Mouse (Mus musculus): ENCODE results near the gene Trpm4. TPM values are rescaled to one million over a fixed set of nuclear protein-coding genes. Genes with fewer than 3 reads are reported as not detected.

Gene Trpm4
- polyA plus RNA-seq, 1 experiment from 2014 or later, result 0.85 TPM

DNA sequence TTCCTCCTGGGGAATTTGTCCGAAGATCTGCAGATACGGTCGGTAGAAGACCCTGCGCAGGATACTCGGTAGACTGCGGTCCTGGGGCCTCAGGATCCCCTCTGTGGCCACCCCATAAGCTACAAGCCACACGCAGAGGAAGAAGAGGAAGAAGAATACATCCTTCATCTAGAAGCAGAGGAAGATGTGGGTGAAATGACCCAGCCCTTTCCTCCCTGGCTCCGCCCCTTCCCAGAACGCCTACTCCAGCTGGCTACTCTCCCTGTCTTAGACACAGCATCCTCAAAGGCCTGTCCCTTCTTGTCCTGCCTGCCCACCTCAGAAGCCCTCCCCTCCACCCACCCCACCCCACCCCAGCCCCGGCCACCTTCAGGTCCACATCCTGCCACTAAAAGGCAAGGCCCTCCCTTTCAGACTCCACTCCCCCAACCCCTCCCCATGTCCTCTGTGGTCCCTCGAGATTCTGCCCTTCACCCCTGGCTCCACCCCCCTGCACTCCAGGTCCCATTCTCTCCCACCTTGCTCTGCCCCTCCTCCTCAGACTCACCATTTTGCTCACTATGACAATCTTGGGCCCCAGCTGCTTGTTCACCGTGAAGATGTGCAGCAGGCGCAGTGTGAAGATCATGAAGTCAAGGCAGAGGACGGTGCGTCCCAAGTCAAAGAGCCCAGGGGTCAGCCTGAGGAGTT is 24.9 kb downstream of the Trpm4 start:
- Histone ChIP-seq H3K4me2 (no peak overlapping the region), H3K27ac (no peak overlapping the region), H3K9me3 (replicated peaks) (no peaks in the 10 kb centered on the region), H3K9ac (no peak overlapping the region), H3K36me3 (no peaks in the 10 kb centered on the region), H3K4me3 (replicated peaks) (no peak overlapping the region), H3K4me1 (replicated peaks) (peaks cover 7% of the 10 kb centered on the region; the same call in 1 of the 2 replicates), H3K27me3 (0 out of 2 replicates have a peak, but pooled peaks cover 4% of the 10 kb centered on the region)
- DNase-seq (no peak), ATAC-seq (ENCODE audit: low read depth) (no peak)
- WGBS (ENCODE audit: insufficient replicate concordance), result 24% methylated on average over 15 of the region's 15 CpGs

DNA sequence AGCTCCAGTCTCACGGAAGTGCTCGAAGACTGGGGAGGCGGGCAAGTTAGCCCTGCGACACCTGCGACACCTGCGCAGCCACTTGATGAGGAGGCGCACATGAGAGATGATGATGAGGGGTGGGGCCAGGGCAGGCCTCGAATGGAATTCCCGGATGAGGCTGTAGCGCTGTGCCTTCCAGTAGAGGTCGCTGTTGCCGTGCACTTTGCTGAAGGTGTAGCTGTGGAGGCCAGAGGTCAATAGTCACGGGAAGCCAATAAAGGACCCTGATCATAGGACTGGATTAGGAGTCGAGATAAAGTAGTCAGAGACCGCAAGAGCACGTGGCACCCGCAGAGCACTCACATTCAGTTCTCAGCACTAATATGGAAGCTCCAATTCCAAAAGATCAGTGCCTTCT is 28.3 kb downstream of the Trpm4 start:
- DNase-seq (peak; percentile 45), ATAC-seq (ENCODE audit: low read depth) (peak; percentile 43; the same call in 1 of the 2 replicates)
- Histone ChIP-seq H3K27ac (no peak overlapping the region), H3K9me3 (replicated peaks) (no peaks in the 10 kb centered on the region), H3K9ac (no peak overlapping the region), H3K4me2 (no peak overlapping the region), H3K4me1 (replicated peaks) (peaks cover 5% of the 10 kb centered on the region; the same call in 1 of the 2 replicates), H3K27me3 (peaks cover 14% of the 10 kb centered on the region), H3K4me3 (replicated peaks) (no peak overlapping the region), H3K36me3 (no peaks in the 10 kb centered on the region)
- 3% methylated on average over 17 of the region's 17 CpGs for WGBS (ENCODE audit: insufficient replicate concordance)

DNA sequence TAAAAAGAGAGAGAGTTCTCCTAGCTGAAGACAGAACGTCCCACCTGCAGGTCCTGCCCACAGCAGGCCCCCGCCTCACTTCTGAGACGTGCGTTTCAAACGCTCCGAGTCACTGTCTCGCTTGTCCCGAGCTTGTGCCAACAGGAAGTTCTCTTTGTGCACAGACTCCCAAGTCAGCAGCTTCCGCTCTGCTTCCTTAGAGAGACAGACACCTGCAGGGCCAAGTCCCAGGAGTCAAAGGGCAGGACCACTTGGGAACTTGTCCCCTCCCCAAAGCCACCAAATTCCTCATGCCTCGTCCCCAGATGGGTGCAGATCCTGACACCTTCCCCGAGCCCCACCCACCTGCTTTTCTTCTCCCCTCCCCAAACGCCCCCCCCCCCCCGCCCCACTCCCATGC is 28.7 kb downstream of the Trpm4 start:
- WGBS (ENCODE audit: insufficient replicate concordance), result 21% methylated on average over 13 of the region's 13 CpGs
- peaks cover 5% of the 10 kb centered on the region; the same call in 1 of the 2 replicates for H3K4me1 ChIP-seq (replicated peaks)
- no peaks in the 10 kb centered on the region for H3K9me3 ChIP-seq (replicated peaks)
- DNase-seq (no peak), ATAC-seq (ENCODE audit: low read depth) (no peak)
- H3K27ac ChIP-seq, result no peak overlapping the region
- peaks cover 14% of the 10 kb centered on the region for H3K27me3 ChIP-seq
- H3K4me3 ChIP-seq (replicated peaks), result no peak overlapping the region
- H3K4me2 ChIP-seq, result no peak overlapping the region
- no peaks in the 10 kb centered on the region for H3K36me3 ChIP-seq
- no peak overlapping the region for H3K9ac ChIP-seq

DNA sequence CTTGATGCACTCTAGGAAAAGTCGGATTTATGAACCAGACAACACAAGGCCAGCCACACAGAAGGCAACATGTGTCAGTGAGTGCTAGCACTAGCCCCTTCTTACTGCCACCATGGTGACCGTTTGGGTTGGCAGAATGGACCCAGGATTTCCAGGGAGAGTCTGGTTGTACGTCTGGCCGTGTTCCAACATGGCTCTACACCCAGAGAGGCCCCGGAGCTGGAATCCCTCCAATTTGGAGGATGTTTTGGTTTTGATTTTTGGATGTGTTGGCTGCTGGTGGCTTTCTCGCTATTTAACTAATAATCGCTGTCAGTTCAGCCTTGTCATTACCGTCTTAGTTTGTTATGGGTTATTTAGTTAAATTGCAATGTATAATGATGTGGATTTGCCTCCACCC is 31.0 kb downstream of the Trpm4 start:
- Histone ChIP-seq H3K27me3 (peaks cover 14% of the 10 kb centered on the region), H3K27ac (no peak overlapping the region), H3K36me3 (no peaks in the 10 kb centered on the region), H3K4me2 (no peak overlapping the region), H3K9me3 (replicated peaks) (no peaks in the 10 kb centered on the region), H3K9ac (no peak overlapping the region), H3K4me1 (replicated peaks) (peaks cover 5% of the 10 kb centered on the region; the same call in 1 of the 2 replicates), H3K4me3 (replicated peaks) (no peak overlapping the region)
- DNase-seq (no peak), ATAC-seq (ENCODE audit: low read depth) (no peak)
- WGBS (ENCODE audit: insufficient replicate concordance), result 68% methylated on average over 8 of the region's 8 CpGs

DNA sequence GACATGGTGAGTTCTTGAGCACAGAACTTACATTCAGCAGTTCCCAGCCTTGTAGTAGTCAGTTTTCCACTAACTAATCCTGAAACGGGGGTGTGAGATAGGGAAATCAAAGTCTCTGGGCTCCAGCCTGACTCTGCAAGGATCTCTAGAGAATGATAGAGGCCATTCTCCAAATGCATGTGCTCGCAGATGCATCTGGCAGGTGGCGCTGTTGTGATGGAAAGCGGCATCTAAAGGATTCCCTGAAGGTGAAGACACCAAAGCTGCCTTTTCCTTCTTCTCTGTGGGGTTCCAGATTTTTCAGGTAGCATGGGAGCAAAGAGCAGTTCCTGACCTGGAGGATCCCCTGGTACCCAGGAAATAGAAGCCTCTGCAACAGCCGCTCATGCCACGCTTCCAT is 33.3 kb downstream of the Trpm4 start:
- no peak overlapping the region for H3K9ac ChIP-seq
- H3K4me2 ChIP-seq, result no peak overlapping the region
- no peak for ATAC-seq (ENCODE audit: low read depth)
- 19% methylated on average over 6 of the region's 6 CpGs for WGBS (ENCODE audit: insufficient replicate concordance)
- no peaks in the 10 kb centered on the region for H3K9me3 ChIP-seq (replicated peaks)
- peak; percentile 11 for DNase-seq
- peaks cover 2% of the 10 kb centered on the region; the same call in 1 of the 2 replicates for H3K4me1 ChIP-seq (replicated peaks)
- H3K36me3 ChIP-seq, result no peaks in the 10 kb centered on the region
- no peak overlapping the region for H3K27ac ChIP-seq
- no peak overlapping the region for H3K4me3 ChIP-seq (replicated peaks)
- peaks cover 14% of the 10 kb centered on the region for H3K27me3 ChIP-seq

DNA sequence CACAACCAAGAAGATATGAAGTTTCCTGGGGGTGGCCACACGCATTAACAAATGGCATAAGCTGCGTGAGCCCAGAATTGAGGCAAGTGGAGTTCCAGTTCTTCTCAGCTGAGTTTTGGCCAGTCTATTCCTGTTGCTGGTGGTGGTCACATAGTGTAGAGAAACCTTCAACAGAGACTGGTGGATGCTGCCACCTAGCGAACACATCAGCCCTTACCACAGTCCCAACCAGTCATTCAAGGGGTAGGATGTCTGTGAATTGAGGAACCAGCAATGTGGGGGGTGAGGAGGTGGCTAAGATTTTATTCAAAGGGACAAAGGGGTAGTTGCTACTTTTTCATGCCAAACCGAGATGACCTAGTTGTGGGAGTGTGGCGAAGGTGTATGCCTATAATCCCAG is 33.8 kb downstream of the Trpm4 start:
- peak; percentile 19 for DNase-seq

GRCm38 (mm10) chr7:45297563-45297962 is 36.0 kb downstream of the Trpm4 start:
- Histone ChIP-seq H3K4me3 (replicated peaks) (no peak overlapping the region), H3K4me2 (no peak overlapping the region), H3K9ac (no peak overlapping the region), H3K27ac (no peak overlapping the region), H3K36me3 (no peaks in the 10 kb centered on the region), H3K4me1 (replicated peaks) (no peaks in the 10 kb centered on the region), H3K27me3 (peaks cover 10% of the 10 kb centered on the region; the same call in 1 of the 2 replicates), H3K9me3 (replicated peaks) (no peaks in the 10 kb centered on the region)
- ATAC-seq (ENCODE audit: low read depth) (no peak), DNase-seq (no peak)
- WGBS (ENCODE audit: insufficient replicate concordance), result 56% methylated on average over 3 of the region's 3 CpGs

More for the DNA sequence above, 33.8 kb downstream of the Trpm4 start:
- Histone ChIP-seq H3K27me3 (peaks cover 14% of the 10 kb centered on the region), H3K27ac (no peak overlapping the region), H3K9ac (no peak overlapping the region), H3K4me3 (replicated peaks) (no peak overlapping the region), H3K4me2 (no peak overlapping the region), H3K36me3 (no peaks in the 10 kb centered on the region), H3K9me3 (replicated peaks) (no peaks in the 10 kb centered on the region), H3K4me1 (replicated peaks) (no peaks in the 10 kb centered on the region)
- 11% methylated on average over 5 of the region's 5 CpGs for WGBS (ENCODE audit: insufficient replicate concordance)
- ATAC-seq (ENCODE audit: low read depth), result no peak

DNA sequence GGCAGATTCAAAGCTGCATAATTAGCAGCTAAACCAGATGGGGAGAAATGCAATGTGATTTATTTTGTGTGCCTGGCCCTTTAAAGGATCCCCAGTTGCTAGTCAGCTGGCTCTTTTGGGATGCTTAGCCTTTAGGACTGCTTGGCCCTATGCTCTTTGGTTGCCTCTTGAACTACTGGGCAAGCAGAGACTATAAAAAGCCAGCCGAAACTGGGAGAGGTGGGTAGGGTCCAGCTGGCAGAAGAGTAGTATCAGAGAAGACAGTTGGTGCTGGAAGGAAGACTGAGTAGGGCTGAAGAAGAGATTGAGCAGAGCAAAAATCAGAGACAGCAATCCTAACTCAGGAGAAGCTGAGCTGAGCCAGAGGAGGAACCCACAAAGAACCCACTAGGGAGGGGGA is 37.0 kb downstream of the Trpm4 start:
- no peak overlapping the region for H3K27ac ChIP-seq
- H3K4me2 ChIP-seq, result no peak overlapping the region
- H3K27me3 ChIP-seq, result peaks cover 6% of the 10 kb centered on the region; the same call in 1 of the 2 replicates
- no peaks in the 10 kb centered on the region for H3K9me3 ChIP-seq (replicated peaks)
- no peak overlapping the region for H3K9ac ChIP-seq
- DNase-seq (no peak), ATAC-seq (ENCODE audit: low read depth) (no peak)
- 58% methylated on average over 1 of the region's 1 CpGs for WGBS (ENCODE audit: insufficient replicate concordance)
- H3K4me3 ChIP-seq (replicated peaks), result no peak overlapping the region
- H3K36me3 ChIP-seq, result no peaks in the 10 kb centered on the region
- H3K4me1 ChIP-seq (replicated peaks), result no peaks in the 10 kb centered on the region

GRCm38 (mm10) chr7:45286486-45286885 is 47.1 kb downstream of the Trpm4 start:
- ATAC-seq (ENCODE audit: low read depth), result no peak
- 67% methylated on average over 13 of the region's 13 CpGs for WGBS (ENCODE audit: insufficient replicate concordance)
- no peak overlapping the region for H3K4me2 ChIP-seq
- H3K9me3 ChIP-seq (replicated peaks), result no peaks in the 10 kb centered on the region
- 0 out of 2 replicates have a peak, but pooled peaks cover 3% of the 10 kb centered on the region for H3K27me3 ChIP-seq
- no peak overlapping the region for H3K4me3 ChIP-seq (replicated peaks)
- DNase-seq, result no peak
- H3K4me1 ChIP-seq (replicated peaks), result no peaks in the 10 kb centered on the region
- no peak overlapping the region for H3K27ac ChIP-seq
- no peaks in the 10 kb centered on the region for H3K36me3 ChIP-seq
- no peak overlapping the region for H3K9ac ChIP-seq

GRCm38 (mm10) chr7:45277136-45277760 is 56.3 kb downstream of the Trpm4 start, which contains the start of gene Slc6a21:
Gene Slc6a21 (plus strand): TSS chr7:45277513.
- Histone ChIP-seq H3K4me2 (peak within 1 kb of the TSS; percentile 70), H3K4me1 (replicated peaks) (peaks cover 5% of the 10 kb centered on the region), H3K27ac (no peak within 1 kb of the TSS), H3K9me3 (replicated peaks) (no peaks in the 10 kb centered on the region), H3K36me3 (no peaks in the 10 kb centered on the region), H3K9ac (peak within 1 kb of the TSS; percentile 51), H3K27me3 (0 out of 2 replicates have a peak, but pooled peaks cover 13% of the 10 kb centered on the region), H3K4me3 (replicated peaks) (peak within 1 kb of the TSS; percentile 49)
- WGBS (ENCODE audit: insufficient replicate concordance), result 6% methylated on average over 44 of the region's 44 CpGs
- peak; percentile 60 for DNase-seq
- no peak for ATAC-seq (ENCODE audit: low read depth)

- peaks cover 6% of the 10 kb centered on the region; the same call in 1 of the 2 replicates for H3K27me3 ChIP-seq
- H3K9ac ChIP-seq, result no peak overlapping the region
- peaks cover 5% of the 10 kb centered on the region for H3K4me1 ChIP-seq (replicated peaks)
- H3K27ac ChIP-seq, result no peak overlapping the region
- H3K4me2 ChIP-seq, result no peak overlapping the region
- no peaks in the 10 kb centered on the region for H3K9me3 ChIP-seq (replicated peaks)
- ATAC-seq (ENCODE audit: low read depth) (peak; percentile 41; the same call in 1 of the 2 replicates), DNase-seq (no peak)
- no peak overlapping the region for H3K4me3 ChIP-seq (replicated peaks)
- H3K36me3 ChIP-seq, result no peaks in the 10 kb centered on the region
- WGBS (ENCODE audit: insufficient replicate concordance), result 62% methylated on average over 8 of the region's 8 CpGs
Observed at GRCm38 (mm10) chr7:45273672-45274071, 59.9 kb downstream of the Trpm4 start.
